In the genomic region with DNA sequence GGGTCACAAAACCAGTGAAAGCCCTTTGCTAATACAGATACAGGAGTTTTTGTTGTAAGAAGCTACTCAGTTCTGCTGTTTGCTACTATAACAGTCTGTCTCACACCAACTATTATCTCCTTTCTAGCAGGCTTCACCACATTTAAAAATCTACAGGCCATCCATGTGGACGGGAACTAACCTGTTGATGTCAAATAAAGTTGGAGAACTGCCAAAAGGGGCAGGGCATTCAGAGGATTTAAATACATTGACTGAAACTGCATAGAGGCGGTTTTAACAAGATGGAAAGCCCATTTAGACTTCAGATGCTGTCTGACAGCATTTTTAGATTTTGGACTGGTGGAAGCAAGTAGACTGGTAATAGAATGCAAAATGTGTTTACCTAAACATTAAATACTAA, we compare ENCODE assay signal across 24 mouse cellular contexts.
A peak's percentile ranks its signal among the peaks of the same experiment; 100 is the strongest.
DNase-seq lines count a peak whose midpoint lies in the region; ATAC-seq lines count a peak whose summit lies in the region.
"Had no signal": no experiment of that assay in that cellular context is flagged by ENCODE, and none has a peak within 500 bp of the region (broad histone marks: within the 10 kb centered on the region; RNA-seq: fewer than 3 reads in every experiment).

No protein-coding gene starts in this region.

- no peak overlapping the region for H3K4me3 ChIP-seq in midbrain, embryonic 11.5 days (ENCODE audit: low read depth, low read length)
- no peak overlapping the region for H3K4me3 ChIP-seq in midbrain, embryonic 16.5 days (ENCODE audit: low read depth, low read length)
- no peak overlapping the region for H3K4me3 ChIP-seq in embryonic facial prominence, embryonic 10.5 days
- H3K4me3 ChIP-seq in embryonic facial prominence, embryonic 14.5 days (ENCODE audit: low read depth, low read length): no peak overlapping the region
- no peak overlapping the region for H3K4me3 ChIP-seq in kidney, embryonic 16.5 days (ENCODE audit: low read length)
- H3K4me3 ChIP-seq in liver, embryonic 11.5 days (ENCODE audit: low read depth, low read length): no peak overlapping the region
- H3K4me3 ChIP-seq: forebrain, embryonic 13.5 days; gastrocnemius, adult 2 months; heart, embryonic 10.5 days; hindbrain, embryonic 12.5 days had no signal

- no peak for ATAC-seq in midbrain, embryonic 11.5 days (ENCODE audit: low FRiP score)
- ATAC-seq in midbrain, embryonic 16.5 days: no peak
- no peak for ATAC-seq in embryonic facial prominence, embryonic 14.5 days (ENCODE audit: low read depth)
- no peak for ATAC-seq in kidney, embryonic 16.5 days (ENCODE audit: low FRiP score, low TSS enrichment)
- ATAC-seq in liver, embryonic 11.5 days (replicated peaks; ENCODE audit: low FRiP score): no peak
- ATAC-seq: activated CD4-positive, CD25-positive, alpha-beta regulatory T cell, adult 4 months; forebrain, embryonic 13.5 days; hindbrain, embryonic 16.5 days; inflammation-experienced regulatory T-cells, adult 6 months; intestine, postnatal 0 days had no signal

- H3K27ac ChIP-seq in midbrain, embryonic 11.5 days (ENCODE audit: low read depth, low read length): no peak overlapping the region
- H3K27ac ChIP-seq in midbrain, embryonic 16.5 days (ENCODE audit: low read length): no peak overlapping the region
- peak overlapping the region; percentile 44 for H3K27ac ChIP-seq in embryonic facial prominence, embryonic 10.5 days (replicated peaks)
- H3K27ac ChIP-seq in embryonic facial prominence, embryonic 14.5 days (replicated peaks; ENCODE audit: low read depth, low read length): no peak overlapping the region
- H3K27ac ChIP-seq in kidney, embryonic 16.5 days (ENCODE audit: low read length): no peak overlapping the region
- no peak overlapping the region for H3K27ac ChIP-seq in liver, embryonic 11.5 days (ENCODE audit: low read depth, low read length)
- H3K27ac ChIP-seq: forebrain, embryonic 13.5 days; gastrocnemius, adult 2 months; heart, embryonic 10.5 days; hindbrain, embryonic 12.5 days had no signal

- 75% methylated on average over 2 of the region's 2 CpGs for WGBS in midbrain, embryonic 11.5 days
- 37% methylated on average over 2 of the region's 2 CpGs for WGBS in midbrain, embryonic 16.5 days
- 80% methylated on average over 2 of the region's 2 CpGs for WGBS in embryonic facial prominence, embryonic 10.5 days
- 55% methylated on average over 2 of the region's 2 CpGs for WGBS in embryonic facial prominence, embryonic 14.5 days
- 62% methylated on average over 2 of the region's 2 CpGs for WGBS in kidney, embryonic 16.5 days
- WGBS in liver, embryonic 11.5 days: 77% methylated on average over 2 of the region's 2 CpGs

- H3K4me1 ChIP-seq in midbrain, embryonic 11.5 days (ENCODE audit: control insufficient read depth, insufficient read depth, low read length): no peaks in the 10 kb centered on the region
- no peaks in the 10 kb centered on the region for H3K4me1 ChIP-seq in midbrain, embryonic 16.5 days (ENCODE audit: control insufficient read depth, insufficient read depth, low read length)
- peaks cover 11% of the 10 kb centered on the region for H3K4me1 ChIP-seq in embryonic facial prominence, embryonic 10.5 days
- H3K4me1 ChIP-seq in embryonic facial prominence, embryonic 14.5 days (ENCODE audit: control insufficient read depth, insufficient read depth, low read length): 0 out of 2 replicates have a peak, but pooled peaks cover 7% of the 10 kb centered on the region
- no peaks in the 10 kb centered on the region for H3K4me1 ChIP-seq in kidney, embryonic 16.5 days (ENCODE audit: insufficient read depth, low read length)
- H3K4me1 ChIP-seq in liver, embryonic 11.5 days (replicated peaks; ENCODE audit: control insufficient read depth, insufficient read depth, low read length): no peaks in the 10 kb centered on the region
- H3K4me1 ChIP-seq: heart, embryonic 10.5 days; hindbrain, embryonic 12.5 days had no signal

- no peaks in the 10 kb centered on the region for H3K36me3 ChIP-seq in midbrain, embryonic 11.5 days (ENCODE audit: control insufficient read depth, insufficient read depth, low read length)
- H3K36me3 ChIP-seq in midbrain, embryonic 16.5 days (ENCODE audit: control insufficient read depth, insufficient read depth, low read length): no peaks in the 10 kb centered on the region
- no peaks in the 10 kb centered on the region for H3K36me3 ChIP-seq in embryonic facial prominence, embryonic 10.5 days (replicated peaks)
- H3K36me3 ChIP-seq in embryonic facial prominence, embryonic 14.5 days (ENCODE audit: control insufficient read depth, insufficient read depth, low read length): no peaks in the 10 kb centered on the region
- H3K36me3 ChIP-seq in kidney, embryonic 16.5 days (ENCODE audit: insufficient read depth, low read length): no peaks in the 10 kb centered on the region
- H3K36me3 ChIP-seq in liver, embryonic 11.5 days (ENCODE audit: control insufficient read depth, insufficient read depth, low read length): no peaks in the 10 kb centered on the region
- H3K36me3 ChIP-seq: heart, embryonic 10.5 days; hindbrain, embryonic 12.5 days had no signal

- H3K9me3 ChIP-seq in midbrain, embryonic 11.5 days (ENCODE audit: control insufficient read depth, low read length): no peaks in the 10 kb centered on the region
- no peaks in the 10 kb centered on the region for H3K9me3 ChIP-seq in midbrain, embryonic 16.5 days (replicated peaks; ENCODE audit: control insufficient read depth, low read length, poor library complexity, severe bottlenecking)
- H3K9me3 ChIP-seq in embryonic facial prominence, embryonic 10.5 days: no peaks in the 10 kb centered on the region
- H3K9me3 ChIP-seq in embryonic facial prominence, embryonic 14.5 days (ENCODE audit: control insufficient read depth, low read length): no peaks in the 10 kb centered on the region
- H3K9me3 ChIP-seq in kidney, embryonic 16.5 days (ENCODE audit: low read length): no peaks in the 10 kb centered on the region
- H3K9me3 ChIP-seq in liver, embryonic 11.5 days (ENCODE audit: control insufficient read depth, low read length): no peaks in the 10 kb centered on the region
- H3K9me3 ChIP-seq: forebrain, embryonic 13.5 days; heart, embryonic 10.5 days; hindbrain, embryonic 12.5 days had no signal

- no peak overlapping the region for H3K9ac ChIP-seq in midbrain, embryonic 11.5 days (ENCODE audit: low read length)
- H3K9ac ChIP-seq in midbrain, embryonic 16.5 days (ENCODE audit: low read depth, low read length): no peak overlapping the region
- H3K9ac ChIP-seq in embryonic facial prominence, embryonic 14.5 days (ENCODE audit: low read depth, low read length): no peak overlapping the region
- H3K9ac ChIP-seq in kidney, embryonic 16.5 days (replicated peaks; ENCODE audit: low read length): no peak overlapping the region
- H3K9ac ChIP-seq in liver, embryonic 11.5 days (ENCODE audit: low read depth, low read length): no peak overlapping the region
- H3K9ac ChIP-seq: forebrain, embryonic 13.5 days; hindbrain, embryonic 12.5 days had no signal

- no peaks in the 10 kb centered on the region for H3K27me3 ChIP-seq in midbrain, embryonic 11.5 days (ENCODE audit: control insufficient read depth, insufficient read depth, low read length)
- H3K27me3 ChIP-seq in midbrain, embryonic 16.5 days (ENCODE audit: control insufficient read depth, insufficient read depth, low read depth, low read length): no peaks in the 10 kb centered on the region
- H3K27me3 ChIP-seq in embryonic facial prominence, embryonic 10.5 days (replicated peaks; ENCODE audit: low read depth, poor library complexity, severe bottlenecking): no peaks in the 10 kb centered on the region
- no peaks in the 10 kb centered on the region for H3K27me3 ChIP-seq in embryonic facial prominence, embryonic 14.5 days (replicated peaks; ENCODE audit: control insufficient read depth, insufficient read depth, low read length)
- no peaks in the 10 kb centered on the region for H3K27me3 ChIP-seq in kidney, embryonic 16.5 days (ENCODE audit: insufficient read depth, low read length)
- no peaks in the 10 kb centered on the region for H3K27me3 ChIP-seq in liver, embryonic 11.5 days (replicated peaks; ENCODE audit: control insufficient read depth, insufficient read depth, low read length)
- H3K27me3 ChIP-seq: forebrain, embryonic 13.5 days; hindbrain, embryonic 12.5 days had no signal

- peak; percentile 81 for DNase-seq in midbrain, embryonic 11.5 days (ENCODE audit: low spot score, missing footprints)
- DNase-seq in R1 (ENCODE audit: low read depth, low spot score): peak; percentile 2
- no peak for DNase-seq in embryonic facial prominence, embryonic 10.5 days (ENCODE audit: low spot score)
- DNase-seq in embryonic facial prominence, embryonic 14.5 days (ENCODE audit: low spot score): peak; percentile 71
- no peak for DNase-seq in liver, embryonic 11.5 days (ENCODE audit: low spot score)
- DNase-seq in adrenal gland, postnatal 4 days (ENCODE audit: low spot score in 2 of 2): no peak
- DNase-seq: adrenal gland, adult 2 months; adrenal gland, postnatal 25 days; cerebellum, adult 11-12 months; cerebellum, adult 9-10 months; cerebellum, postnatal 25 days; gastrocnemius, adult 2 months; gastrocnemius, postnatal 36 days; heart, postnatal 10 days; heart, postnatal 4 days had no signal

- H3K4me2 ChIP-seq in midbrain, embryonic 11.5 days: no peak overlapping the region
- H3K4me2 ChIP-seq in midbrain, embryonic 16.5 days (ENCODE audit: low read length): no peak overlapping the region
- no peak overlapping the region for H3K4me2 ChIP-seq in embryonic facial prominence, embryonic 14.5 days (ENCODE audit: low read depth, low read length)
- no peak overlapping the region for H3K4me2 ChIP-seq in kidney, embryonic 16.5 days (replicated peaks; ENCODE audit: low read depth, low read length)
- H3K4me2 ChIP-seq in liver, embryonic 11.5 days: no peak overlapping the region
- H3K4me2 ChIP-seq: forebrain, embryonic 13.5 days; hindbrain, embryonic 12.5 days had no signal

Comparison
In these comparisons a context has a peak if more than half of its experiments do, and no peak if none do; other contexts are left out.
1. DNase-seq: peak in midbrain, embryonic 11.5 days (single experiment), R1 (single experiment) and embryonic facial prominence, embryonic 14.5 days (single experiment); none in embryonic facial prominence, embryonic 10.5 days (single experiment), liver, embryonic 11.5 days (single experiment) and adrenal gland, postnatal 4 days (0 of 2).